Mouse (Mus musculus): Measurements from ENCODE around the gene Stk4. TPM values are rescaled to one million over a fixed set of nuclear protein-coding genes. Genes with fewer than 3 reads are reported as not detected.

The Stk4 gene
- polyA plus RNA-seq, 1 experiment from 2014 or later, result 22.3 TPM

- under 1% methylated on average over 24 of the region's 29 CpGs for WGBS
- Histone ChIP-seq H3K4me1 (replicated peaks; ENCODE audit: control insufficient read depth, insufficient read depth, low read length) (peaks cover 12% of the 10 kb centered on the region), H3K4me2 (ENCODE audit: low read depth, low read length) (peak within 1 kb of the TSS; percentile 33), H3K36me3 (ENCODE audit: control insufficient read depth, insufficient read depth, low read length) (no peaks in the 10 kb centered on the region), H3K9me3 (ENCODE audit: control insufficient read depth, low read length) (no peaks in the 10 kb centered on the region), H3K4me3 (ENCODE audit: low read length) (peak within 1 kb of the TSS; percentile 22), H3K27me3 (ENCODE audit: control insufficient read depth, insufficient read depth, low read depth, low read length) (peaks cover 59% of the 10 kb centered on the region), H3K27ac (ENCODE audit: low read length) (no peak within 1 kb of the TSS), H3K9ac (ENCODE audit: low read length) (no peak within 1 kb of the TSS)
- no peak for ATAC-seq (ENCODE audit: low read depth)
Measured at GRCm38 (mm10) chr2:164170902-164171301, 100.8 kb downstream of the Stk4 start, which contains the start of gene Kcns1. Gene Kcns1, minus strand, starts transcription at chr2:164171113.

DNA sequence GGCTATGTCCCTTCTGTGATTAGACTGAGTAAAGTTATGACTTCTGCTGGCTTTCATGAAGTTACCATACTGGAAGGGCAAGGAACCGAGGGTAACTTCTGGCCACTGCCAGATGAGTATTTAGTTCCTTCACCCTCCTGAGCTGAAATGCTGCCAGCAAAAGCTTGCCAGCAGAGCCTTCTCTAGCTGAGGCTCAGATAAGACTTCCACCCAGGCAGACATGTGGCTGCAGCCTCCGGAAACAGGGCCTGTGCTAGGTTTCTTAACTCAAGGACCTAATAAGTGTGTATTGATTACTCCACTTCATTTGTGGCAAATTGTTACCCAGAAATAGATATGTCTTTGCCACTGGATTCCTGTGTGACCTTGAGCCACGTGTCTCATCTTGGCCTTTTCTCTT is 103.3 kb downstream of the Stk4 start:
- Histone ChIP-seq H3K9me3 (ENCODE audit: control insufficient read depth, low read length) (no peaks in the 10 kb centered on the region), H3K36me3 (ENCODE audit: control insufficient read depth, insufficient read depth, low read length) (no peaks in the 10 kb centered on the region), H3K9ac (ENCODE audit: low read length) (no peak overlapping the region), H3K4me3 (ENCODE audit: low read length) (no peak overlapping the region), H3K27ac (ENCODE audit: low read length) (no peak overlapping the region), H3K27me3 (ENCODE audit: control insufficient read depth, insufficient read depth, low read depth, low read length) (peaks cover 35% of the 10 kb centered on the region), H3K4me2 (ENCODE audit: low read depth, low read length) (no peak overlapping the region), H3K4me1 (replicated peaks; ENCODE audit: control insufficient read depth, insufficient read depth, low read length) (peaks cover 7% of the 10 kb centered on the region)
- ATAC-seq (ENCODE audit: low read depth), result no peak
- 48% methylated on average over 3 of the region's 3 CpGs for WGBS

- no peak for ATAC-seq (ENCODE audit: low read depth)
- Histone ChIP-seq H3K27ac (ENCODE audit: low read length) (no peak overlapping the region), H3K4me3 (ENCODE audit: low read length) (no peak overlapping the region)
Measured at GRCm38 (mm10) chr2:164174649-164175395, 104.7 kb downstream of the Stk4 start.

GRCm38 (mm10) chr2:164175850-164176249 is 105.7 kb downstream of the Stk4 start:
- no peak overlapping the region for H3K9ac ChIP-seq (ENCODE audit: low read length)
- no peak overlapping the region for H3K27ac ChIP-seq (ENCODE audit: low read length)
- peaks cover 11% of the 10 kb centered on the region for H3K27me3 ChIP-seq (ENCODE audit: control insufficient read depth, insufficient read depth, low read depth, low read length)
- H3K36me3 ChIP-seq (ENCODE audit: control insufficient read depth, insufficient read depth, low read length), result no peaks in the 10 kb centered on the region
- no peaks in the 10 kb centered on the region for H3K9me3 ChIP-seq (ENCODE audit: control insufficient read depth, low read length)
- no peak overlapping the region for H3K4me3 ChIP-seq (ENCODE audit: low read length)
- no peak for ATAC-seq (ENCODE audit: low read depth)
- H3K4me1 ChIP-seq (replicated peaks; ENCODE audit: control insufficient read depth, insufficient read depth, low read length), result peaks cover 3% of the 10 kb centered on the region
- 68% methylated on average over 3 of the region's 3 CpGs for WGBS
- no peak overlapping the region for H3K4me2 ChIP-seq (ENCODE audit: low read depth, low read length)

More at GRCm38 (mm10) chr2:164174649-164175395, 104.7 kb downstream of the Stk4 start:
- no peaks in the 10 kb centered on the region for H3K36me3 ChIP-seq (ENCODE audit: control insufficient read depth, insufficient read depth, low read length)
- H3K9ac ChIP-seq (ENCODE audit: low read length), result no peak overlapping the region
- peaks cover 5% of the 10 kb centered on the region for H3K4me1 ChIP-seq (replicated peaks; ENCODE audit: control insufficient read depth, insufficient read depth, low read length)
- H3K27me3 ChIP-seq (ENCODE audit: control insufficient read depth, insufficient read depth, low read depth, low read length), result peaks cover 21% of the 10 kb centered on the region
- H3K4me2 ChIP-seq (ENCODE audit: low read depth, low read length), result no peak overlapping the region
- WGBS, result 63% methylated on average over 8 of the region's 8 CpGs
- no peaks in the 10 kb centered on the region for H3K9me3 ChIP-seq (ENCODE audit: control insufficient read depth, low read length)

GRCm38 (mm10) chr2:164177831-164178230 is 107.7 kb downstream of the Stk4 start:
- Histone ChIP-seq H3K27me3 (ENCODE audit: control insufficient read depth, insufficient read depth, low read depth, low read length) (no peaks in the 10 kb centered on the region), H3K36me3 (ENCODE audit: control insufficient read depth, insufficient read depth, low read length) (no peaks in the 10 kb centered on the region), H3K4me2 (ENCODE audit: low read depth, low read length) (no peak overlapping the region), H3K9ac (ENCODE audit: low read length) (no peak overlapping the region), H3K4me3 (ENCODE audit: low read length) (no peak overlapping the region), H3K9me3 (ENCODE audit: control insufficient read depth, low read length) (no peaks in the 10 kb centered on the region), H3K4me1 (replicated peaks; ENCODE audit: control insufficient read depth, insufficient read depth, low read length) (no peaks in the 10 kb centered on the region; the same call in 1 of the 2 replicates), H3K27ac (ENCODE audit: low read length) (no peak overlapping the region)
- WGBS, result 70% methylated on average over 5 of the region's 5 CpGs
- no peak for ATAC-seq (ENCODE audit: low read depth)

- no peak for ATAC-seq (ENCODE audit: low read depth)
- no peak overlapping the region for H3K27ac ChIP-seq (ENCODE audit: low read length)
- WGBS, result 37% methylated on average over 3 of the region's 3 CpGs
- no peak overlapping the region for H3K4me2 ChIP-seq (ENCODE audit: low read depth, low read length)
- H3K4me1 ChIP-seq (replicated peaks; ENCODE audit: control insufficient read depth, insufficient read depth, low read length), result no peaks in the 10 kb centered on the region
- H3K27me3 ChIP-seq (ENCODE audit: control insufficient read depth, insufficient read depth, low read depth, low read length), result no peaks in the 10 kb centered on the region
- H3K9me3 ChIP-seq (ENCODE audit: control insufficient read depth, low read length), result no peaks in the 10 kb centered on the region
- no peak overlapping the region for H3K4me3 ChIP-seq (ENCODE audit: low read length)
- H3K36me3 ChIP-seq (ENCODE audit: control insufficient read depth, insufficient read depth, low read length), result no peaks in the 10 kb centered on the region
- H3K9ac ChIP-seq (ENCODE audit: low read length), result no peak overlapping the region
Measured at GRCm38 (mm10) chr2:164180124-164180523, 110.0 kb downstream of the Stk4 start.

- H3K9me3 ChIP-seq (ENCODE audit: control insufficient read depth, low read length), result no peaks in the 10 kb centered on the region
- H3K4me3 ChIP-seq (ENCODE audit: low read length), result no peak overlapping the region
- no peaks in the 10 kb centered on the region for H3K4me1 ChIP-seq (replicated peaks; ENCODE audit: control insufficient read depth, insufficient read depth, low read length)
- peak; percentile 29; the same call in 1 of the 2 replicates for ATAC-seq (ENCODE audit: low read depth)
- no peak overlapping the region for H3K27ac ChIP-seq (ENCODE audit: low read length)
- 49% methylated on average over 4 of the region's 4 CpGs for WGBS
- no peak overlapping the region for H3K4me2 ChIP-seq (ENCODE audit: low read depth, low read length)
- no peaks in the 10 kb centered on the region for H3K36me3 ChIP-seq (ENCODE audit: control insufficient read depth, insufficient read depth, low read length)
- no peaks in the 10 kb centered on the region for H3K27me3 ChIP-seq (ENCODE audit: control insufficient read depth, insufficient read depth, low read depth, low read length)
- no peak overlapping the region for H3K9ac ChIP-seq (ENCODE audit: low read length)
Measured at GRCm38 (mm10) chr2:164180770-164181169, 110.6 kb downstream of the Stk4 start.

DNA sequence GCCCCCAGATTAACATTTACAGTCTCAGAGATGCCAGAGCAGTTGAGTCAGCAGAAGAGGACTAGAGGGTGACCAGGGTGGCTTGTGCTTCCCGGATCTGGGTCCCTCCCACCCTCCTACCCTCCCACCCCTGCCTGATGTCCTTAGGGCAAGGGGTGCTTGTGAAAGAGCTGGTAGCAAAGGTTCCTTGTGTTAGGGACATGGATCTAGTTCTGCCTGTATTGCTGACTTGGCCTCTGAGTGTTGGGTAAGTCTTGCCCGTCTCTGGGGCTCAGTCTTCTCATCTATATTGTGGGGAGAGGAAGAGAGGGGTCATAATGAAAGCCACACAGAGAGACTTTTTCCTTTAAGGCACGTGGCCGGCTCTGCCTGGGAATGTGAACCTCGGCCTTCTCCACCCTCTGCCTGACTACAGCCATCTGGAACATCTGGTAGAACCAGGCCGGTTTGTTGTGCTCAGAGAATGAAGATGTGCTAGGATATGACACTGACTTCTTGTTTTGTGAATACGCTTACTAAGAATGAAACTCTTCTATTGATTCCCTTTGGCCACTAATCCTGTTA is 112.7 kb downstream of the Stk4 start, which contains the start of gene Wfdc5:
Wfdc5 (minus strand) TSS at position 51 of the 564 bp plus-strand sequence.
- Histone ChIP-seq H3K27me3 (ENCODE audit: control insufficient read depth, insufficient read depth, low read depth, low read length) (no peaks in the 10 kb centered on the region), H3K4me2 (ENCODE audit: low read depth, low read length) (no peak within 1 kb of the TSS), H3K4me1 (replicated peaks; ENCODE audit: control insufficient read depth, insufficient read depth, low read length) (no peaks in the 10 kb centered on the region), H3K9ac (ENCODE audit: low read length) (no peak within 1 kb of the TSS), H3K36me3 (ENCODE audit: control insufficient read depth, insufficient read depth, low read length) (no peaks in the 10 kb centered on the region), H3K4me3 (ENCODE audit: low read length) (no peak within 1 kb of the TSS), H3K9me3 (ENCODE audit: control insufficient read depth, low read length) (no peaks in the 10 kb centered on the region), H3K27ac (ENCODE audit: low read length) (no peak within 1 kb of the TSS)
- 66% methylated on average over 7 of the region's 7 CpGs for WGBS
- ATAC-seq (ENCODE audit: low read depth), result no peak

DNA sequence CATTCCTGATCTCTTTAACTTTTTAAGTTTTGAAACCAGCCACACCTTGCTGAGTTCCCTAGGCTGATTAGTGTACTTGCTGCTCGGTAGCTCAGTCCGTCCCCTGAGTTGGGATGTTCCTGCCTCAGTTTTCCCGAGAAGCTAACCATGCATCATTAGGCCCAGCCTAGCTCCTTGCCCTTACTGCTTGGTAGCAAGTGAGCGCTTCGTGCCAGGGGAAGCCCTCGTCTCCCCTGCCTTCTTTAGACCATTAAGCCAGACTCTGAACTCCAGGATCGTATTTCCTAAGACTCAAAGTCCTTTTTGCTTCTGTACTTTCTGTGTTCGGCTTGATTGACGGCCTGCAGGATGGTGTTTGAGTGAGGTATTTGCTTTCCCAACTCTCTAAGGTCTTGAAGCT is 113.2 kb downstream of the Stk4 start:
- Histone ChIP-seq H3K9me3 (ENCODE audit: control insufficient read depth, low read length) (no peaks in the 10 kb centered on the region), H3K36me3 (ENCODE audit: control insufficient read depth, insufficient read depth, low read length) (no peaks in the 10 kb centered on the region), H3K4me3 (ENCODE audit: low read length) (no peak overlapping the region), H3K27me3 (ENCODE audit: control insufficient read depth, insufficient read depth, low read depth, low read length) (no peaks in the 10 kb centered on the region), H3K4me1 (replicated peaks; ENCODE audit: control insufficient read depth, insufficient read depth, low read length) (no peaks in the 10 kb centered on the region), H3K27ac (ENCODE audit: low read length) (no peak overlapping the region), H3K4me2 (ENCODE audit: low read depth, low read length) (no peak overlapping the region), H3K9ac (ENCODE audit: low read length) (no peak overlapping the region)
- peak; percentile 15; the same call in 1 of the 2 replicates for ATAC-seq (ENCODE audit: low read depth)
- 51% methylated on average over 9 of the region's 9 CpGs for WGBS

All from lung, embryonic 16.5 days (tissue).